Mouse (Mus musculus) fat pad, adult 2 months (tissue): Measurements from ENCODE around the gene Efhd2.

Experiments
- DNase-seq: peaks from one replicate; pipeline ENCODE4 v3.0.0-alpha.2; 2011; ENCODE audit warnings: low read depth, low spot score; ENCODE audit errors: extremely low read depth

Efhd2 gene

GRCm38 (mm10) chr4:141860246-141860841, 14.4 kb downstream of the Efhd2 start:
- peak; percentile 84 for DNase-seq

- no peak for DNase-seq
Observed at GRCm38 (mm10) chr4:141859351-141859750, 15.4 kb downstream of the Efhd2 start.

GRCm38 (mm10) chr4:141858501-141858900, 16.2 kb downstream of the Efhd2 start:
- DNase-seq, result peak; percentile 39

GRCm38 (mm10) chr4:141857422-141857930, 17.2 kb downstream of the Efhd2 start:
- DNase-seq, result no peak

- DNase-seq, result no peak
Observed at GRCm38 (mm10) chr4:141853437-141853836, 21.3 kb downstream of the Efhd2 start.

GRCm38 (mm10) chr4:141845999-141846398, 28.7 kb downstream of the Efhd2 start, which contains the start of gene Ctrc:
Ctrc (minus strand) TSS chr4:141846359.
- no peak for DNase-seq

- DNase-seq, result no peak
Observed at GRCm38 (mm10) chr4:141834536-141835095, 40.1 kb downstream of the Efhd2 start.

- no peak for DNase-seq
Observed at GRCm38 (mm10) chr4:141833911-141834310, 40.8 kb downstream of the Efhd2 start.

GRCm38 (mm10) chr4:141831361-141831760, 43.4 kb downstream of the Efhd2 start:
- DNase-seq, result no peak

GRCm38 (mm10) chr4:141830381-141830780, 44.3 kb downstream of the Efhd2 start:
- DNase-seq, result no peak

- DNase-seq, result no peak
Observed at GRCm38 (mm10) chr4:141828177-141828576, 46.5 kb downstream of the Efhd2 start.

GRCm38 (mm10) chr4:141827401-141827800, 47.3 kb downstream of the Efhd2 start:
- no peak for DNase-seq

GRCm38 (mm10) chr4:141826060-141826459, 48.7 kb downstream of the Efhd2 start, which contains the start of gene Cela2a:
Cela2a (minus strand) TSS chr4:141826160.
- DNase-seq, result no peak

- DNase-seq, result no peak
Observed at GRCm38 (mm10) chr4:141822979-141823378, 51.7 kb downstream of the Efhd2 start.

GRCm38 (mm10) chr4:141822089-141822488, 52.6 kb downstream of the Efhd2 start:
- DNase-seq, result no peak

GRCm38 (mm10) chr4:141821178-141821577, 53.5 kb downstream of the Efhd2 start:
- no peak for DNase-seq

GRCm38 (mm10) chr4:141819316-141819715, 55.4 kb downstream of the Efhd2 start:
- no peak for DNase-seq

GRCm38 (mm10) chr4:141818861-141819260, 55.9 kb downstream of the Efhd2 start:
- DNase-seq, result no peak

- no peak for DNase-seq
Observed at GRCm38 (mm10) chr4:141817706-141818105, 57.0 kb downstream of the Efhd2 start.

- no peak for DNase-seq
Observed at GRCm38 (mm10) chr4:141816776-141817655, 57.7 kb downstream of the Efhd2 start.

GRCm38 (mm10) chr4:141816267-141816666, 58.5 kb downstream of the Efhd2 start:
- DNase-seq, result no peak

GRCm38 (mm10) chr4:141811375-141811774, 63.3 kb downstream of the Efhd2 start:
- DNase-seq, result no peak
